Mouse (Mus musculus) limb, embryonic 11.5 days (tissue): ENCODE results near the gene Olfr659. TPM values are rescaled to one million over a fixed set of nuclear protein-coding genes. Genes with fewer than 3 reads are reported as not detected.

ENCODE experiments used
- ATAC-seq: fragments of 200-750 bp; cut with Nextera tagmentation; 2 replicates; pipeline ENCODE4 v1.8.0; 2017; ENCODE audit warnings: low read depth; ENCODE audit not compliant: insufficient number of reproducible peaks, low FRiP score, low TSS enrichment
- DNase-seq: peaks from one replicate; pipeline ENCODE4 v3.0.0-alpha.2; 2015; ENCODE audit warnings: low spot score
- H3K27ac ChIP-seq: fragments of 300-500 bp; sonication (generic); replicated peaks from 2 replicates; pipeline ENCODE4 v1.5.1; 2014; ENCODE audit warnings: low read depth, mild to moderate bottlenecking, low read length
- H3K27me3 ChIP-seq: fragments of 300-500 bp; sonication (generic); 2 replicates; pipeline ENCODE4 v1.6.1; 2014; ENCODE audit warnings: mild to moderate bottlenecking, low read length, mixed read lengths; ENCODE audit not compliant: control insufficient read depth, insufficient read depth
- H3K36me3 ChIP-seq: fragments of 300-500 bp; sonication (generic); 2 replicates; pipeline ENCODE4 v1.6.1; 2014; ENCODE audit warnings: mild to moderate bottlenecking, low read length, moderate library complexity, mixed read lengths; ENCODE audit not compliant: control insufficient read depth, insufficient read depth
- H3K4me1 ChIP-seq: fragments of 300-500 bp; sonication (generic); 2 replicates; pipeline ENCODE4 v1.6.1; 2014; ENCODE audit warnings: low read length, mixed read lengths; ENCODE audit not compliant: control insufficient read depth, insufficient read depth
- H3K4me2 ChIP-seq: fragments of 300-500 bp; sonication (generic); 2 replicates; pipeline ENCODE4 v1.6.1; 2014; ENCODE audit warnings: low read depth, mild to moderate bottlenecking, moderate library complexity; ENCODE audit not compliant: severe bottlenecking
- H3K4me3 ChIP-seq: fragments of 300-500 bp; sonication (generic); 2 replicates; pipeline ENCODE4 v1.5.1; 2014; ENCODE audit warnings: low read depth, low read length
- H3K9ac ChIP-seq: fragments of 300-500 bp; sonication (generic); 2 replicates; pipeline ENCODE4 v1.6.1; 2014; ENCODE audit warnings: mild to moderate bottlenecking, low read length
- H3K9me3 ChIP-seq: fragments of 300-500 bp; sonication (generic); 2 replicates; pipeline ENCODE4 v1.6.1; 2016; ENCODE audit warnings: low read length; ENCODE audit not compliant: control insufficient read depth
- WGBS: fragments of 180-500 bp; shearing (Covaris S2); extraction: QIAGEN DNeasy Blood & Tissue Kit; methylation state at CpG from one replicate; pipeline ENCODE4 v1.1.7; 2014; 5-methylcytosine and 5-hydroxymethylcytosine counted together
- polyA plus RNA-seq: library from polyadenylated mRNA; unstranded; fragments of >200 nt; fragmentation: Nextera tagmentation; extraction: Ambion mirVana; gene quantifications from 2 replicates; pipeline ENCODE4 v1.2.1, GENCODE M21; 2014

Olfr659 gene
- not detected in 2 replicates for polyA plus RNA-seq

DNA sequence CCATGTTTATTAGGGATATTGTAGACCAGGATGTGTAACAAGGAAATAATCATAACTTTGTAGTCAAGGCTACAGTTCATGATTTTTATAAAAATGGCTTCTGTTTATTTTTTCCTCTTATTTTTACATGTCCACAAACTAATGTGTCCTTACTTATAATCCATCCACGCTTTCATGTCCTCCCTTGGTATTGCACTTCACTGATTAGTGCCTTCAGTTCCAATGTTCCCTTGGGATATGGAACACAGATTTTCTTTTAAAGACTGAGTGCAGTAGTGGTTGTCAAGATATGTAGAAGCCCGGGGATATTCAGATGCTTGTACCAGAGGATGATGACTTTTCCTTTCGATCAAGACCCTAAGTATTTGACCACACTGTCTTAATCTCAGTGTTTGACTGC, at the start of gene Olfr659:
Gene Olfr659 (plus strand): TSS at position 301 of the 400 bp plus-strand sequence.
- H3K9ac ChIP-seq: no peak within 1 kb of the TSS
- WGBS: 90% methylated on average over 3 of the region's 3 CpGs
- ATAC-seq (no peak), DNase-seq (no peak)
- H3K36me3 ChIP-seq: no peaks in the 10 kb centered on the region
- H3K27ac ChIP-seq: no peak within 1 kb of the TSS
- H3K4me3 ChIP-seq: no peak within 1 kb of the TSS
- H3K4me1 ChIP-seq: no peaks in the 10 kb centered on the region
- H3K27me3 ChIP-seq: no peaks in the 10 kb centered on the region
- no peak within 1 kb of the TSS for H3K4me2 ChIP-seq
- H3K9me3 ChIP-seq: no peaks in the 10 kb centered on the region

DNA sequence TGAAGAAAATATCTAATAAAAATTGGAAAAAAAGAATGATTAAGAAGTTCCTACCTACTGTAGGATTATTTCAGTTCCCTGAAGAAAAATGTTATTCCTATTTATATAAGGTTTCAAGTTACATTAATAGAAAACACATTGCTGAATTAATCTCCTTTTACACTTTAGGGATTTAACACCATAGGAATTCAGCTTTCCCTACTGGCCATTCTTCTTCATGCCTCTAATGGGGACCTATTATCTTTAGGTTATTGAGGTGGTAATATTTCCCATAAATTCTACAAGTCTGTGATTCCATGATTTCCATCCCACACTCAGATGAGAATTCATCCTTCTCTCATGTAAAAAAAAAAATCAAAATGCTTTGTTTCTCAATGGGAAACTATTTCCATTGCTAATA, 42.1 kb upstream of the Olfr659 start, which contains the start of gene Olfr657:
Gene Olfr657 (plus strand): TSS at position 301 of the 400 bp plus-strand sequence.
- no peak for DNase-seq

DNA sequence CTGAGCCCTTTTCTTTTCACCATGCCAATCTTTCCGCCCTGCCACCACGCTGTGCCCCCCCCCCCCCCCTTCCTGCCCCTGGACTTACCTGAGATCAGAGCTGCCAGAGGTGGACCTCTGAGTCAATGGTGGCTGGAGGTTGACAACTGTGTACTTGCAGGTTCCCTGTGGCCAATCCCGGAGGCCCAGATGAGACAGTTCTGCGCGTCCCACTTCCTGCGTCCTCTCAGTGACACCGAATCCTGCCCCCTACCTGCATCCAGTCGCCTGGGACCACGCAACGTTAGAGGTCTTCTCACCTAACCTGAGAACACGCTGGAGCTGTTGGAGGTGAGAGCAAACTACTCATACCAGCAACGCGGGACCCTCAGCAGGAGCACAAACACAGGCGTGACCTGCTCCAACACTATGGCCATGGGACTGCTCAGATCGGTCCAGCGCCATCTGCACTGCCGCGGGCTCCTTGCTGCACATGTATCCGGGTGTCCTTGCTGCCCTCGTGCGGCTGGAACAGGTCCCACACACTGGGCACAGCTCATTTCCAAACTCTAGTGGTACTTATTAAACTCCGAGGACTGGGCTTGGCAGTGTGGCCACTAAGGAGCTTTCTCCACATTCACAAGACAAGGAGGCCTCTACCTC, 19.6 kb upstream of the Olfr659 start, which contains the start of gene Olfr658:
Gene Olfr658 (minus strand): TSS at position 465 of the 642 bp plus-strand sequence.
- H3K4me3 ChIP-seq: no peak within 1 kb of the TSS

More for the DNA sequence above, 42.1 kb upstream of the Olfr659 start, which contains the start of gene Olfr657:
- Histone ChIP-seq H3K4me2 (no peak within 1 kb of the TSS), H3K4me3 (no peak within 1 kb of the TSS), H3K36me3 (no peaks in the 10 kb centered on the region), H3K27ac (no peak within 1 kb of the TSS), H3K4me1 (no peaks in the 10 kb centered on the region), H3K9me3 (no peaks in the 10 kb centered on the region), H3K9ac (no peak within 1 kb of the TSS), H3K27me3 (no peaks in the 10 kb centered on the region)
- ATAC-seq: no peak

DNA sequence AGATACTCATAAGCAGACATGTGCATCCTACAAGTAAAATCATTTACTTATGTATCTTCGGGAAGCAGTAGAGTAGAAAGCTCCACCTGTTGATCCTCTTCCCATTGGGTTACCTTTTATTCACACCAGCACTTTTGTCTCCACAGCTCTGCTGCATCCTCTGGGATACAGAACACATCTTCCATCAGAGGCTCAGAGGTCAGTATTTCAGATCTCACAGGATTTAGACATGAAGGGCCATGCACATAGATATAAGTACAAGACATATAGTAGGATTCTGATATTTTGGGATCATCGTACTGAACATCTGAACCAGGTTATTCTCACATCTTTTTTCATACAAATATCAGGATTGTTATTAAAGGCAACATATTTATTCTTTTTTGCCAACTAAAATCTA, 19.6 kb downstream of the Olfr659 start, which contains the start of gene Olfr661:
Gene Olfr661 (plus strand): TSS at position 301 of the 400 bp plus-strand sequence.
- no peaks in the 10 kb centered on the region for H3K9me3 ChIP-seq
- WGBS: 93% methylated on average over 2 of the region's 2 CpGs
- no peak for ATAC-seq

More for the DNA sequence above, 19.6 kb upstream of the Olfr659 start, which contains the start of gene Olfr658:
- no peaks in the 10 kb centered on the region for H3K9me3 ChIP-seq
- WGBS: 27% methylated on average over 22 of the region's 22 CpGs
- no peaks in the 10 kb centered on the region for H3K27me3 ChIP-seq
- ATAC-seq (peak; percentile 82), DNase-seq (peak; percentile 76)
- peak within 1 kb of the TSS; percentile 42 for H3K4me2 ChIP-seq
- no peaks in the 10 kb centered on the region for H3K36me3 ChIP-seq
- H3K27ac ChIP-seq: no peak within 1 kb of the TSS
- no peaks in the 10 kb centered on the region for H3K4me1 ChIP-seq
- H3K9ac ChIP-seq: no peak within 1 kb of the TSS

More for the DNA sequence above, 19.6 kb downstream of the Olfr659 start, which contains the start of gene Olfr661:
- Histone ChIP-seq H3K27me3 (no peaks in the 10 kb centered on the region), H3K4me3 (no peak within 1 kb of the TSS), H3K36me3 (no peaks in the 10 kb centered on the region), H3K4me1 (no peaks in the 10 kb centered on the region), H3K9ac (no peak within 1 kb of the TSS), H3K27ac (no peak within 1 kb of the TSS), H3K4me2 (no peak within 1 kb of the TSS)
- DNase-seq: no peak

Other genes starting within 250 kb of the Olfr659 start
- 0.51 and 0.61 TPM in 2 replicates for gene Trim30a, start 201.6 kb upstream of the Olfr659 start, polyA plus RNA-seq
- 0.08 TPM in 1 of 2 replicates, not detected in the other for gene Trim30d, start 158.9 kb upstream of the Olfr659 start, polyA plus RNA-seq
- not detected in 2 replicates for gene Olfr651, start 116.6 kb upstream of the Olfr659 start, polyA plus RNA-seq
- gene Olfr652, start 105.9 kb upstream of the Olfr659 start, polyA plus RNA-seq: not detected in 2 replicates
- gene Olfr653, start 89.4 kb upstream of the Olfr659 start, polyA plus RNA-seq: not detected in 2 replicates
- gene Olfr654, start 79.7 kb upstream of the Olfr659 start, polyA plus RNA-seq: not detected in 2 replicates
- not detected in 2 replicates for gene Olfr655, start 65.0 kb upstream of the Olfr659 start, polyA plus RNA-seq
- gene Olfr656, start 52.8 kb upstream of the Olfr659 start, polyA plus RNA-seq: not detected in 2 replicates
- not detected in 2 replicates for gene Olfr657, start 42.0 kb upstream of the Olfr659 start, polyA plus RNA-seq
- not detected in 2 replicates for gene Olfr658, start 19.4 kb upstream of the Olfr659 start, polyA plus RNA-seq
- gene Olfr661, start 19.7 kb downstream of the Olfr659 start, polyA plus RNA-seq: not detected in 2 replicates
- gene Usp17le, start 110.7 kb downstream of the Olfr659 start, polyA plus RNA-seq: not detected in 2 replicates
- gene Usp17lb, start 175.8 kb downstream of the Olfr659 start, polyA plus RNA-seq: not detected in 2 replicates
- gene Usp17la, start 190.3 kb downstream of the Olfr659 start, polyA plus RNA-seq: not detected in 2 replicates
- not detected in 2 replicates for gene Olfr665, start 211.3 kb downstream of the Olfr659 start, polyA plus RNA-seq
- not detected in 2 replicates for gene Olfr666, start 229.2 kb downstream of the Olfr659 start, polyA plus RNA-seq